Mouse (Mus musculus): ENCODE measurements at regions not wholly inside any gene's neighbourhood (a gene's known extent, or its start where the extent isn't known, plus 50 kb on each side); places are given as distances from the start of the nearest gene placed in this dataset.

- H3K9ac ChIP-seq (replicated peaks; ENCODE audit: low read depth, low read length): no peak overlapping the region
- H3K4me2 ChIP-seq (ENCODE audit: low read depth, low read length): no peak overlapping the region
- no peaks in the 10 kb centered on the region for H3K9me3 ChIP-seq (ENCODE audit: control insufficient read depth, low read length)
- 24% methylated on average over 1 of the region's 1 CpGs for WGBS
- no peaks in the 10 kb centered on the region for H3K27me3 ChIP-seq (ENCODE audit: control insufficient read depth, insufficient read depth, low read length)
- H3K27ac ChIP-seq (ENCODE audit: low read depth, low read length): no peak overlapping the region
- H3K4me1 ChIP-seq (ENCODE audit: control insufficient read depth, insufficient read depth, low read length): no peaks in the 10 kb centered on the region
- H3K4me3 ChIP-seq (ENCODE audit: low read depth, low read length): no peak overlapping the region
- H3K36me3 ChIP-seq (ENCODE audit: control insufficient read depth, insufficient read depth, low read length): no peaks in the 10 kb centered on the region
- peak; percentile 21; the same call in 1 of the 2 replicates for ATAC-seq (ENCODE audit: low read depth)
Observed at GRCm38 (mm10) chr15:103627085-103627484, 62.2 kb upstream of the Glycam1 start.
